Mouse (Mus musculus) left cerebral cortex, adult 9 months (tissue): ENCODE measurements around the gene Artn.

ENCODE experiments used
- DNase-seq, 2 experiments: peaks; one replicate each; pipeline ENCODE4 v3.0.0; 2022; ENCODE audit warnings: low spot score in 2 of 2

Artn gene

GRCm38 (mm10) chr4:117918762-117919161 is 10.8 kb downstream of the Artn start:
- DNase-seq, result no peak

- no peak for DNase-seq
Measured at GRCm38 (mm10) chr4:117918261-117918660, 11.3 kb downstream of the Artn start.

GRCm38 (mm10) chr4:117917847-117918246 is 11.7 kb downstream of the Artn start:
- no peak for DNase-seq

- no peak for DNase-seq
Measured at GRCm38 (mm10) chr4:117917402-117917801, 12.2 kb downstream of the Artn start.

GRCm38 (mm10) chr4:117916386-117916785 is 13.2 kb downstream of the Artn start:
- no peak for DNase-seq

- DNase-seq, result no peak
Measured at GRCm38 (mm10) chr4:117915489-117916105, 14.0 kb downstream of the Artn start.

GRCm38 (mm10) chr4:117914591-117915442 is 14.7 kb downstream of the Artn start, which contains the start of gene Ipo13:
TSS of gene Ipo13 (minus strand) at chr4:117914999.
- DNase-seq, result peak; percentile 78 to 91

GRCm38 (mm10) chr4:117914031-117914430 is 15.5 kb downstream of the Artn start:
- no peak for DNase-seq

GRCm38 (mm10) chr4:117913421-117913820 is 16.1 kb downstream of the Artn start:
- DNase-seq, result no peak

GRCm38 (mm10) chr4:117912685-117913273 is 16.8 kb downstream of the Artn start:
- no peak for DNase-seq

GRCm38 (mm10) chr4:117912131-117912561 is 17.4 kb downstream of the Artn start:
- DNase-seq, result no peak

GRCm38 (mm10) chr4:117908834-117909453 is 20.6 kb downstream of the Artn start:
- peak in 1 of 2 experiments; percentile 58 for DNase-seq

- no peak for DNase-seq
Measured at GRCm38 (mm10) chr4:117906196-117906595, 23.4 kb downstream of the Artn start.

GRCm38 (mm10) chr4:117904761-117905160 is 24.8 kb downstream of the Artn start:
- no peak for DNase-seq

- DNase-seq, result peak in 1 of 2 experiments; percentile 56
Measured at GRCm38 (mm10) chr4:117904094-117904493, 25.5 kb downstream of the Artn start.

GRCm38 (mm10) chr4:117898111-117898510 is 31.5 kb downstream of the Artn start:
- no peak for DNase-seq

GRCm38 (mm10) chr4:117896031-117896430 is 33.5 kb downstream of the Artn start:
- DNase-seq, result no peak

GRCm38 (mm10) chr4:117895339-117895738 is 34.2 kb downstream of the Artn start:
- no peak for DNase-seq

GRCm38 (mm10) chr4:117894601-117895000 is 35.0 kb downstream of the Artn start:
- no peak for DNase-seq

GRCm38 (mm10) chr4:117893376-117893775 is 36.2 kb downstream of the Artn start:
- no peak for DNase-seq

GRCm38 (mm10) chr4:117891738-117892161 is 37.8 kb downstream of the Artn start, which contains the start of gene Dph2:
TSS of gene Dph2 (minus strand) at chr4:117892032.
- DNase-seq, result peak; percentile 78 to 88

GRCm38 (mm10) chr4:117890750-117891149 is 38.8 kb downstream of the Artn start:
- DNase-seq, result no peak
